Mouse (Mus musculus) c-Kit-positive CD71-negative TER-119-negative erythroid progenitor cells, embryonic 14.5 days (primary cell): ENCODE results near the gene Olfr140.

Experiments used
- DNase-seq: peaks from one replicate; pipeline ENCODE4 v3.0.0-alpha.2; 2013; ENCODE audit warnings: low read depth

The Olfr140 gene

DNA sequence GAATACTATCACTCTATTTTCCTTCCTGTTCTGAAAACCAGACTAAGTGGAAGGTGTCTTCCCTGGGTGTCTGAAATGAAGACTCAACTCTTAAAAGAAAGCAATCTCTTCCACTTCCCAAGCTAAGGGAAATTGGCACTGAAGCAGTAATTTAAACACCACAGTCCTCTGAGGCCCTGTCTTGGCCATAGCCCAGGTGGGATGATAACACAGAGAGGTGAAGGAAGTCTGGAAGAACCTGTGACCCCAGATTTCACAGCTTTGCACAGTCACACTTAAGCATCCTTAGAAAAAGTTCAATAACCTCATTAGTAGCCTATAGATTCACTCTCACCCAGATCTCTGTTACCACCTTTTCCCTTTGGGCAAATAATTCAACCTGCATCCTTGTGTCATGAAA lies at the start of gene Olfr140:
Olfr140 (minus strand) TSS at position 101 of the 400 bp plus-strand sequence.
- DNase-seq, result no peak

DNA sequence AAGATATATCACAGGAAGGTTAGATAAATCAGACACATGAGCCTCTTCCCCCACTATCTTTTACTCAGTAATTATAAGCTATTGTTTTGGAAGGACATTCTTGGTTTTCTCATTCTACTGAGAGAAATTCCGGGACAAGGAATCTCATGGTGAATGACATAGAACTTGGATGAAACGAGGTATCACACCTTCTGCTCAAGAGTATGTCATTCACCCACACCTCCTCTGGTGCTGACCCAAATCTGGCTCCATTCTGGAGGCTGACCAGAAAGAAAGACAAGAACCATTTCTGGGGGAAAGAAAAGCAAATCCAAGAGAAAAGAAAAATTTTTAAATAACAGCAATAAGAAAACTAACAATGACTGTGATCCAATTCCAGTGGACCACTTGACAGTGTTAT lies 6.7 kb upstream of the Olfr140 start:
- no peak for DNase-seq

DNA sequence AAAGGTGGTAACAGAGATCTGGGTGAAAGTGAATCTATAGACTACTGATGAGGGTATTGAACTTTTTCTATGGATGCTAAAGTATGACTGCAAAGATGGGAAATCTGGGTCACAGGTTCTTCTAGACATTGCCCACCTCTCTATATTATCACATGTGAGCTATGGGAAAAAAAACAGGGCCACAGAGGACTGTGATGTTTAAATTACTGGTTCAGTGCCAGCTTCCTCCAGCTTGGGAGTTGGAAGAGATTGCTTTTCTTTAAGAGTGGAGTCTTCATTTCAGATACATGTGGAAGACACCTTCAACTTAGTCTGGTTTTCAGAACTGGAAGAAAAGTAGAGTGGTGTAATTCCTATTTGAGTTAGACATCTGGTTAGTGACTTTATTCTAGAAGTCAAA lies 28.4 kb downstream of the Olfr140 start, which contains the start of gene Olfr1265:
Olfr1265 (plus strand) TSS at position 301 of the 400 bp plus-strand sequence.
- no peak for DNase-seq

DNA sequence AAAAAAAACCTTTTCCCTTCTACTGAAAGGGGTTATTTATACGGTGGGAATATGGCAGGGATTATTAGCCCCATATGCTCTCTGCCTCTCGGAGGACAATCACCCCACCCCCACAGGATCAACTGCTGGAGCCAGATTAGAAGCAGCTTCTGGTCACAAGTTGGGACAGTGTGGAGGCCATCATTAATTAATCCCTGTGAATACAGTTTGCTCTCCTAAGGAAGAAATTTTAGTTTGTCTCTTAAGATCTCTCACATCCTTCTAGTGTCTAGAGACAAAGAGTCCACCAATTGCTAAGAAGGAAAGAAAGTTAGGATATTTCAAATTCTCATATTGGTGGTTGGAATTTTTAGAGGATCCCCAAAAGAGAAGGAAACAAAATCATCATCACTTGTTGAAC lies 37.9 kb downstream of the Olfr140 start, which contains the start of gene Olfr1264:
Olfr1264 (minus strand) TSS at position 101 of the 400 bp plus-strand sequence.
- no peak for DNase-seq

DNA sequence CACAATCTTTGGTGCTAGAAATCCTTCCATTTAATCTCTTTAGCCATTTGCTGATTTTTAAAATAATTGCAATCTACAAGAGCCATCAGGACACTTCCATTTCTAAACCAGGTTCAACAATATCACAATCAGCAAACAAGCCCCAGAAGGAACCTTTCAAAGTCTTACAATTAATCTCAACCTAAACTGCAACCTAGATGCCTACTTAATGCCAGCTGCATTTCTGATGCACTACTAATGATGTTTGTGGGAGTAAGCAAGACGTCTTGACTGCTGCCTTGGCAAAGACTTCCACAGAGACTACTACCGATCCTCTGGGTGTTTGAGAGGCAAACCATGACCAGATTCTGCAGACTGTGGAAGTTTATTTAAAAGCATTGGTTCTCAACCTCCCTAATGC lies 51.6 kb downstream of the Olfr140 start, which contains the start of gene Olfr1263:
Olfr1263 (plus strand) TSS at position 301 of the 400 bp plus-strand sequence.
- DNase-seq, result no peak

DNA sequence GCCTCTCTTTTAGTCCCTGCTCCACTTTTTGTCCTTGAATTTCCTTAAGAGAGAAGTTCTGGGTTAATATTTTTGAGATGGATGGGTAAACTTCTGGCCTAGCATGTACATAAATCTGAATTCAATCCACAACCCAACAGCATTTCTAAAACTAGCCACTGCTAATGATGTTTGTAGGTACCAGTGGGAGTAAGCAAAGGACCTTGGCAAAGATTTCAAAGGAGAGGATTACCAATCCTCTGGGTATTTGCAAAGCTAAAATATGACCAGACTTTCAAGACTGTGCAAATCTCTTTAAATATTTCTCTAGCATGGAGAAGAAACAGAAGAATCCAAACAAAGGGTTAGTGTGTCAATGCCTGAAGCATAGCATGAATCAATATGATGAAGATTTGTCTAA lies 63.5 kb downstream of the Olfr140 start, which contains the start of gene Olfr1262:
Olfr1262 (plus strand) TSS at position 301 of the 400 bp plus-strand sequence.
- no peak for DNase-seq
